ENCODE assay signal across 13 mouse cellular contexts in genomic region chr1:52793692-52794091, GRCm38 (mm10). TPM values are rescaled to one million over a fixed set of nuclear protein-coding genes. Genes with fewer than 3 reads are reported as not detected.
DNase-seq lines count a peak whose midpoint lies in the region; ATAC-seq and TF ChIP-seq lines count a peak whose summit lies in the region.
"Had no signal": no experiment of that assay in that cellular context is flagged by ENCODE, and none has a peak within 500 bp of the region (broad histone marks: within the 10 kb centered on the region; RNA-seq: fewer than 3 reads in every experiment).

No protein-coding gene starts in this region.

- no peak overlapping the region for H3K9ac ChIP-seq in intestine, postnatal 0 days (ENCODE audit: low read depth, low read length)
- H3K9ac ChIP-seq in intestine, embryonic 16.5 days (ENCODE audit: low read depth, low read length) = no peak overlapping the region
- H3K9ac ChIP-seq in stomach, postnatal 0 days (ENCODE audit: low read length) = no peak overlapping the region
- H3K9ac ChIP-seq: hindbrain, embryonic 12.5 days had no signal

- 90% methylated on average over 3 of the region's 3 CpGs for WGBS in intestine, postnatal 0 days
- WGBS in intestine, embryonic 16.5 days = 89% methylated on average over 3 of the region's 3 CpGs
- WGBS in stomach, postnatal 0 days = 77% methylated on average over 3 of the region's 3 CpGs

- ATAC-seq in intestine, postnatal 0 days = no peak
- ATAC-seq in intestine, embryonic 16.5 days = no peak
- no peak for ATAC-seq in stomach, postnatal 0 days (ENCODE audit: low FRiP score, low TSS enrichment)

- TF ChIP-seq EP300 in stomach, postnatal 0 days (optimal IDR thresholded peaks at IDR 0.05) = no peak

- no peak overlapping the region for H3K27ac ChIP-seq in intestine, postnatal 0 days (ENCODE audit: low read depth, low read length)
- H3K27ac ChIP-seq in intestine, embryonic 16.5 days (ENCODE audit: low read length) = no peak overlapping the region
- H3K27ac ChIP-seq in stomach, postnatal 0 days (replicated peaks) = no peak overlapping the region
- H3K27ac ChIP-seq: hindbrain, embryonic 12.5 days had no signal

- H3K9me3 ChIP-seq in intestine, postnatal 0 days (ENCODE audit: control insufficient read depth) = no peaks in the 10 kb centered on the region
- H3K9me3 ChIP-seq in intestine, embryonic 16.5 days (ENCODE audit: control insufficient read depth, low read length) = no peaks in the 10 kb centered on the region
- H3K9me3 ChIP-seq in stomach, postnatal 0 days (ENCODE audit: control insufficient read depth, low read length) = no peaks in the 10 kb centered on the region
- H3K9me3 ChIP-seq: G1E; hindbrain, embryonic 12.5 days had no signal

- peak; percentile 62 for TF ChIP-seq CTCF in intestine, postnatal 0 days (IDR thresholded peaks at IDR 0.05; ENCODE audit: low read depth)
- TF ChIP-seq CTCF in stomach, postnatal 0 days (IDR thresholded peaks at IDR 0.05; ENCODE audit: low read depth) = peak; percentile 54

- DNase-seq in right cerebral cortex, postnatal 14 days = peak; percentile 24
- no peak for DNase-seq in right cerebral cortex, postnatal 25 days
- DNase-seq in brain, adult 2 months (ENCODE audit: low read depth, low spot score) = peak; percentile 29
- no peak for DNase-seq in stomach, postnatal 0 days (ENCODE audit: low spot score)
- no peak for DNase-seq in left cerebral cortex, adult 18-20 months (ENCODE audit: low spot score in 2 of 2)
- DNase-seq: cerebellum, adult 11 months; embryo, embryonic 11 days; lung, adult 2 months; retina, postnatal 1 day had no signal

- no peak overlapping the region for H3K4me3 ChIP-seq in intestine, postnatal 0 days (ENCODE audit: low read depth, low read length)
- H3K4me3 ChIP-seq in intestine, embryonic 16.5 days (ENCODE audit: low read length) = no peak overlapping the region
- no peak overlapping the region for H3K4me3 ChIP-seq in stomach, postnatal 0 days (ENCODE audit: low read depth, low read length)
- H3K4me3 ChIP-seq: hindbrain, embryonic 12.5 days had no signal

- no peaks in the 10 kb centered on the region for H3K27me3 ChIP-seq in intestine, postnatal 0 days (replicated peaks; ENCODE audit: control insufficient read depth, insufficient read depth, low read length)
- no peaks in the 10 kb centered on the region for H3K27me3 ChIP-seq in intestine, embryonic 16.5 days (replicated peaks; ENCODE audit: control insufficient read depth, insufficient read depth, low read length)
- no peaks in the 10 kb centered on the region for H3K27me3 ChIP-seq in stomach, postnatal 0 days (ENCODE audit: control insufficient read depth, insufficient read depth, low read length)
- H3K27me3 ChIP-seq: hindbrain, embryonic 12.5 days had no signal

- H3K36me3 ChIP-seq in intestine, postnatal 0 days (ENCODE audit: control insufficient read depth, insufficient read depth) = peaks cover 32% of the 10 kb centered on the region
- H3K36me3 ChIP-seq in intestine, embryonic 16.5 days (ENCODE audit: control insufficient read depth, insufficient read depth, low read length) = no peaks in the 10 kb centered on the region; the same call in 1 of the 2 replicates
- H3K36me3 ChIP-seq in stomach, postnatal 0 days (ENCODE audit: control insufficient read depth, insufficient read depth, low read length) = peaks cover 6% of the 10 kb centered on the region; the same call in 1 of the 2 replicates
- H3K36me3 ChIP-seq: G1E had no signal

- no peak overlapping the region for H3K4me2 ChIP-seq in intestine, postnatal 0 days (replicated peaks; ENCODE audit: low read depth)
- no peak overlapping the region for H3K4me2 ChIP-seq in intestine, embryonic 16.5 days (ENCODE audit: low read depth, low read length)
- no peak overlapping the region for H3K4me2 ChIP-seq in stomach, postnatal 0 days (replicated peaks; ENCODE audit: low read depth)
- H3K4me2 ChIP-seq: hindbrain, embryonic 12.5 days had no signal

- H3K4me1 ChIP-seq in intestine, postnatal 0 days (replicated peaks; ENCODE audit: control insufficient read depth, insufficient read depth, low read length) = no peaks in the 10 kb centered on the region
- H3K4me1 ChIP-seq in intestine, embryonic 16.5 days (ENCODE audit: control insufficient read depth, insufficient read depth, low read length) = no peaks in the 10 kb centered on the region
- no peaks in the 10 kb centered on the region for H3K4me1 ChIP-seq in stomach, postnatal 0 days (replicated peaks; ENCODE audit: control insufficient read depth, insufficient read depth)
- H3K4me1 ChIP-seq: hindbrain, embryonic 12.5 days had no signal

RNA-seq across cellular contexts. Expression of gene Inpp1, which starts 23.8 kb away (rescaled TPM):
- polyA plus RNA-seq in intestine, postnatal 0 days (2015; fragmentation: Nextera tagmentation; extraction: Ambion mirVana) = 24.6 and 25.0 TPM in 2 replicates
- polyA plus RNA-seq in intestine, embryonic 16.5 days (2015; fragmentation: Nextera tagmentation; extraction: Ambion mirVana) = 17.7 and 18.8 TPM in 2 replicates
- 6.1 and 8.1 TPM in 2 replicates for polyA plus RNA-seq in stomach, postnatal 0 days (2015; fragmentation: Nextera tagmentation; extraction: Ambion mirVana)
- total RNA-seq in left cerebral cortex, adult 18-20 months (2021) = 10 to 100 TPM; 38.1 to 43.3 TPM
- polyA plus RNA-seq: G1E had no signal

RNA-seq across cellular contexts. Expression of gene Hibch, which starts 51.0 kb away (rescaled TPM):
- polyA plus RNA-seq in intestine, postnatal 0 days (2015; fragmentation: Nextera tagmentation; extraction: Ambion mirVana) = 12.6 and 13.6 TPM in 2 replicates
- 25.5 and 26.3 TPM in 2 replicates for polyA plus RNA-seq in intestine, embryonic 16.5 days (2015; fragmentation: Nextera tagmentation; extraction: Ambion mirVana)
- polyA plus RNA-seq in stomach, postnatal 0 days (2015; fragmentation: Nextera tagmentation; extraction: Ambion mirVana) = 21.3 and 22.9 TPM in 2 replicates
- 10 to 100 TPM; 12.3 to 15.3 TPM for total RNA-seq in left cerebral cortex, adult 18-20 months (2021)

Comparison
In these comparisons a context has a peak if more than half of its experiments do, and no peak if none do; other contexts are left out.
1. DNase-seq: peak in right cerebral cortex, postnatal 14 days (single experiment) and brain, adult 2 months (single experiment); none in right cerebral cortex, postnatal 25 days (single experiment), stomach, postnatal 0 days (single experiment) and left cerebral cortex, adult 18-20 months (0 of 2).